Mouse (Mus musculus) forebrain, embryonic 12.5 days (tissue): ENCODE data around the gene Zfp169. TPM values are rescaled to one million over a fixed set of nuclear protein-coding genes. Genes with fewer than 3 reads are reported as not detected.
"Not testable (repeated sequence)": the region's sequence is repeated elsewhere in the genome, so short reads cannot be mapped to it uniquely, and the experiment has no call there.

ENCODE experiments used
- ATAC-seq: fragments of 200-750 bp; cut with Nextera tagmentation; 2 replicates; pipeline ENCODE4 v1.8.0; 2017; ENCODE audit warnings: moderate TSS enrichment; ENCODE audit not compliant: low FRiP score
- H3K27ac ChIP-seq: fragments of 300-500 bp; sonication (generic); 2 replicates; pipeline ENCODE4 v1.5.1; 2016; ENCODE audit warnings: mild to moderate bottlenecking
- H3K27me3 ChIP-seq: fragments of 300-500 bp; sonication (generic); 2 replicates; pipeline ENCODE4 v1.6.1; 2016; ENCODE audit warnings: mild to moderate bottlenecking
- H3K36me3 ChIP-seq: fragments of 300-500 bp; sonication (generic); replicated peaks from 2 replicates; pipeline ENCODE4 v1.6.1; 2016; ENCODE audit warnings: mild to moderate bottlenecking
- H3K4me1 ChIP-seq: fragments of 300-500 bp; sonication (generic); 2 replicates; pipeline ENCODE4 v1.6.1; 2016
- H3K4me2 ChIP-seq: fragments of 300-500 bp; sonication (generic); 2 replicates; pipeline ENCODE4 v1.6.1; 2016; ENCODE audit warnings: mild to moderate bottlenecking, moderate library complexity
- H3K4me3 ChIP-seq: fragments of 300-500 bp; sonication (generic); replicated peaks from 2 replicates; pipeline ENCODE4 v1.5.1; 2016; ENCODE audit warnings: mild to moderate bottlenecking
- H3K9ac ChIP-seq: fragments of 300-500 bp; sonication (generic); 2 replicates; pipeline ENCODE4 v1.6.1; 2016; ENCODE audit warnings: mild to moderate bottlenecking
- H3K9me3 ChIP-seq: fragments of 300-500 bp; sonication (generic); 2 replicates; pipeline ENCODE4 v1.6.1; 2016
- WGBS: fragments of 180-500 bp; shearing (Covaris S2); methylation state at CpG from one replicate; pipeline ENCODE4 v1.1.7; 2016; 5-methylcytosine and 5-hydroxymethylcytosine counted together
- polyA plus RNA-seq: library from polyadenylated mRNA; unstranded; fragments of >200 nt; fragmentation: Nextera tagmentation; extraction: Ambion mirVana; gene quantifications from 2 replicates; pipeline ENCODE4 v1.2.1, GENCODE M21; 2016

The Zfp169 gene
- polyA plus RNA-seq, 1 experiment from 2014 or later = 5.7 TPM

DNA sequence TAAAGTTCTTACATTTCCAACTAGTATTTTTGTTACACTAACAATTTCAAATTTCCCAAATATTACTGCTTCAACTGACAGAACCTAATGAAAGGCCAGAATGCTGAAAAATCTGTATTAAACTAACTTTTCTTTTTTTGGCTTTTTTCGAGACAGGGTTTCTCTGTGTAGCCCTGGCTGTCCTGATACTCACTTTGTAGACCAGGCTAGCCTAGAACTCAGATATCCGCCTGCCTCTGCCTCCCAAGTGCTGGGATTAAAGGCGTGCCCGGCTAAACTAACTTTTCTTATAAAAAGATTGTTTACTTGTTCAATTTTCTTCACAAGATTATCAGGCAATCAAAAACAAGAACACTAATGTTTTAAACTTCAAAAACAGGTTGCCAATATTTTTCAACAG is 31.6 kb upstream of the Zfp169 start:
- Histone ChIP-seq H3K4me3 (peak overlapping the region; percentile 91), H3K9ac (no peak overlapping the region), H3K9me3 (no peaks in the 10 kb centered on the region), H3K27me3 (no peaks in the 10 kb centered on the region), H3K27ac (no peak overlapping the region), H3K4me2 (peak overlapping the region; percentile 74), H3K4me1 (peaks cover 28% of the 10 kb centered on the region), H3K36me3 (no peaks in the 10 kb centered on the region)
- WGBS = 55% methylated on average over 4 of the region's 4 CpGs
- ATAC-seq = no peak

DNA sequence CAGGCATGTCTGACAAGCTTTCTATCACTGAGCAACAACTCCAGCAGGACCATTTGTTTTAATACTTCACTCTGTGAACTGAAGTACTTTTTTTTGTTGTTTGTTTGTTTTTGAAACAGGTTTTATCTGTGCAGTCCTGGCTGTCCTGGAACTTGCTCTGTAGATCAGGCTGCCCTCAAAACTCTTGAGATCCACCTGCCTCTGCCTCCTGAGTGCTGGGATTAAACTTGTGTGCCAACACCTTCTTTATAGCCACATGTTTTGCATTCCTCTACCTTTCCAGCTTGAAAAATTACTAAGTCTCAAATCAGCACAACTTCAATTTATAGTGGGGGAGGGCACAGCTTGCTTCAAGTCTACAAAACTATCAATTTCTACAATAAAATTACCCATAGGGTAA is 31.1 kb upstream of the Zfp169 start:
- peaks cover 28% of the 10 kb centered on the region for H3K4me1 ChIP-seq
- H3K4me2 ChIP-seq = peak overlapping the region; percentile 74
- H3K27me3 ChIP-seq = no peaks in the 10 kb centered on the region
- H3K4me3 ChIP-seq = peak overlapping the region; percentile 91
- H3K9me3 ChIP-seq = no peaks in the 10 kb centered on the region
- ATAC-seq = no peak
- no peak overlapping the region for H3K27ac ChIP-seq
- H3K36me3 ChIP-seq = no peaks in the 10 kb centered on the region
- H3K9ac ChIP-seq = no peak overlapping the region

- 0 out of 2 replicates have a peak overlapping the region, but pooled peaks have one; percentile 21 for H3K4me2 ChIP-seq
- no peak for ATAC-seq
Measured at GRCm38 (mm10) chr13:48540488-48540887, 27.2 kb upstream of the Zfp169 start.

DNA sequence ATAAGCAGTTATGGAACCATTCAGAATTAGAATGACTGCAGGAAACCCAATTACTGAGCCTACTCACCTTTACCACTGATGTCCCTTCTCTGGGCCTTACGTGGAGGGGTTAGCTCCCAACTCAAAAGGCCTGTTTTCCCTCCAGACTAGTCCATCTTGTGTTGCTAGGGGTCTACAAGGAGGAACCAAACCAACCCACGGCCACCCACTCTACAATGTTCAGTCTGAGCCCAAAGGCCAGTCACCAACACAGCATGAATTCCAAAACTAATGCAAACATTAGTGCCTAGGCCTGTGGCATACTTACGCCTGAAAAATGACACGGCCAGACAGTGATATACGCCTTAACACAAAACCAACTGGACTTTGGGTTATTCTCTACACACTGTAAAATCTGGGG is 20.2 kb upstream of the Zfp169 start:
- WGBS = 81% methylated on average over 5 of the region's 5 CpGs
- Histone ChIP-seq H3K27ac (no peak overlapping the region), H3K4me3 (no peak overlapping the region), H3K9ac (no peak overlapping the region), H3K9me3 (no peaks in the 10 kb centered on the region), H3K36me3 (peaks cover 16% of the 10 kb centered on the region), H3K4me1 (no peaks in the 10 kb centered on the region), H3K4me2 (no peak overlapping the region), H3K27me3 (no peaks in the 10 kb centered on the region)
- ATAC-seq = no peak

More at GRCm38 (mm10) chr13:48540488-48540887, 27.2 kb upstream of the Zfp169 start:
- WGBS = 72% methylated on average over 1 of the region's 1 CpGs
- Histone ChIP-seq H3K4me3 (no peak overlapping the region), H3K27me3 (no peaks in the 10 kb centered on the region), H3K4me1 (peaks cover 28% of the 10 kb centered on the region), H3K9me3 (no peaks in the 10 kb centered on the region), H3K27ac (no peak overlapping the region), H3K9ac (no peak overlapping the region), H3K36me3 (peaks cover 12% of the 10 kb centered on the region; the same call in 1 of the 2 replicates)

DNA sequence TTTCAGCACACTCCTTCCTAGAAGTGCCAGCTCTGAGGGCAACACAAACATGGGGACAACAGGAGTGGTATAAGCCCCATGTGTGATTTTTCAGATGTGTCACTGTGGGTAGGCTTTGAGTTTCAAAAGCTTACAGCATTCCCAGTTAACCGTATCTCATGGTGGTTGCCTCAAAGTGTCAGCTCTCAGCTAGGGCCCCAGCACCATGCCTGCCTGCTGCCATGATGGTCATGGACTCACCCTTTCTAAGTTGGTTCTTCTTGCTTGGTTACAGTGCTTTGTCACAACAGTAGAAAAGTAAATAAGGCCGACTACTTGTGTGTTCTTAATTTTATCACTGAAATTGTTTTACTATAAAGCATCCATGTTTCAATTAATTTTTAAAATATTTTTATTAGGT is 18.2 kb upstream of the Zfp169 start:
- no peak for ATAC-seq
- no peaks in the 10 kb centered on the region for H3K9me3 ChIP-seq
- H3K4me3 ChIP-seq = no peak overlapping the region
- H3K4me2 ChIP-seq = no peak overlapping the region
- 80% methylated on average over 2 of the region's 2 CpGs for WGBS
- peaks cover 8% of the 10 kb centered on the region for H3K36me3 ChIP-seq
- H3K4me1 ChIP-seq = peaks cover 4% of the 10 kb centered on the region; the same call in 1 of the 2 replicates
- no peaks in the 10 kb centered on the region for H3K27me3 ChIP-seq
- no peak overlapping the region for H3K9ac ChIP-seq
- H3K27ac ChIP-seq = no peak overlapping the region

DNA sequence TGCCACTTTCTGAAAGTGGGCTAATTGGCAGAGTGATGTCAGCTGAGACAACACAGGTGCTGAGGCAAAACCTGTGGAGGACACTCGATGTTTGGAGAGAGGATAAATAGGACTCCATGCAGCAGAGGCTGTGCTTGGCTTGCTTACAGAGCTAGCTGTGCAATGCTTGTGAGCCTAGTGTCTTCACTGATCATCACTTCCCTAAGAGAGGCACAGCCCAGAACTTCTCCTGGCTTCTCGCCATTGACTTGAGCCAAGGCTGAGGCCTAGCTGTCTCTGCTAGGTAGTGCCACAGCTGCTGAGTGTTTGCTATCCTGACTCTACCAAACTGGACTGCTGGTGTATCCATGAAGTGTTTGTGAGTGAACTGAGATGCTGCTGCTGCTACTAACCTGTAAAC is 17.4 kb upstream of the Zfp169 start:
- H3K9ac ChIP-seq = no peak overlapping the region
- 72% methylated on average over 2 of the region's 2 CpGs for WGBS
- H3K27me3 ChIP-seq = no peaks in the 10 kb centered on the region
- peaks cover 4% of the 10 kb centered on the region; the same call in 1 of the 2 replicates for H3K36me3 ChIP-seq
- ATAC-seq = no peak
- no peak overlapping the region for H3K27ac ChIP-seq
- H3K4me3 ChIP-seq = no peak overlapping the region
- peaks cover 4% of the 10 kb centered on the region; the same call in 1 of the 2 replicates for H3K4me1 ChIP-seq
- H3K4me2 ChIP-seq = no peak overlapping the region
- no peaks in the 10 kb centered on the region for H3K9me3 ChIP-seq

DNA sequence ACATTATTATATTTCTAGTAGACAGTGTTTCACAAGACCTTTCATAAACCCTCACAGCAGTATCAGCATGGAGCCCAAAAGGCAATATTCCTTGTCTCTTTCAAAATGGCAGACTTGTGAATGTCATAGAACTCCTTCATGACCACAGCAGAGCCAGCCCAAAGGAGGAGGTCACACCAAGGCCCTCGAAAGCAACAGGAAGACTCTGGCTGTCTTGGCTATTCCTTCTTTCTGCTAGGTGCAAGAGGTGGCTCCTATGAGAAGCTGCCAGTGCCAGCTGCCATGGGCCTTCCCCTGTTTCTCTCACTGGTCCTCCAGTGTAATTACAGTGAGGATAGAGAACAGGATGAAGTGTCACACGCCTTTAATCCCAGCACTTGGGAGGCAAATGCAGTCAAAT is 15.8 kb upstream of the Zfp169 start:
- Histone ChIP-seq H3K4me3 (no peak overlapping the region), H3K27ac (no peak overlapping the region), H3K36me3 (peaks cover under 1% of the 10 kb centered on the region; the same call in 1 of the 2 replicates), H3K9ac (no peak overlapping the region), H3K4me2 (no peak overlapping the region), H3K27me3 (0 out of 2 replicates have a peak, but pooled peaks cover 4% of the 10 kb centered on the region), H3K4me1 (peaks cover 4% of the 10 kb centered on the region; the same call in 1 of the 2 replicates), H3K9me3 (no peaks in the 10 kb centered on the region)
- 53% methylated on average over 2 of the region's 2 CpGs for WGBS
- no peak for ATAC-seq

DNA sequence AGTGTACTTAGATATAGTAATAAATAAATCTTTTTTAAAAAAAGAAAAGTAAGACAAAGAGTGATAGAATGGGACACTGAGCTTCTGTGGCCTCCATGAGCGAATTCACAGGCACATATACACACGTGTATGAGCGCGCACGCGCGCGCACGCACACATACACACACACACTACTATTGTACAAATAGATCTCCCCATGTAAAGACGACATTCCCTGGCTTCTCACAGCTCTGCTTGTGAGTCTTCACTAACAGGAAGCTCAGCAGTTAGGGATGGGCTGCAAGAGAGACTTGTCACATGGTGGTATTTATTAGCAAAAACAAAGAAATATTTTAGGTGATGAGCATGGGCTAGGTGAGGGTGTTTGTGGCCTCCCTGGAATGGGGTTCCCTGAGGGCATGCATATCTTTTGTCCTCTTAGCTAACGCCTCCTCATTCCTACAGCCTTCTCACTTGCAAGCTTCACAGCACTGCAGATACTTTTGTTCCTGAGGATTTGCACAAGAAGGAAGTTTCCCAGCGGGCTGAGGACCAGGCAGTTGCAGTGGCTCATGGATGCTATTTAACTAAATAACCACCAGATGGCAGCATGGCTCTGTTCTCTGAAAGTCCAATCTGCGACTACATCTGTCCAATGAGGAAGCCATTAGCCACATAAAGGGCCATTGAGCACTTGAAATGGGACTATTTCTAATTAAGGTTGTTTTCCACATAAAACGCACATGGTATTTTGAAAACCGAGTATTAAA is 15.0 kb upstream of the Zfp169 start:
- 55% methylated on average over 15 of the region's 15 CpGs for WGBS
- Histone ChIP-seq H3K27me3 (0 out of 2 replicates have a peak, but pooled peaks cover 4% of the 10 kb centered on the region), H3K4me3 (no peak overlapping the region), H3K27ac (no peak overlapping the region), H3K9me3 (no peaks in the 10 kb centered on the region), H3K4me2 (no peak overlapping the region), H3K4me1 (peaks cover 4% of the 10 kb centered on the region; the same call in 1 of the 2 replicates), H3K36me3 (no peaks in the 10 kb centered on the region), H3K9ac (no peak overlapping the region)
- peak; percentile 64 for ATAC-seq

GRCm38 (mm10) chr13:48525745-48526144 is 12.5 kb upstream of the Zfp169 start:
- Histone ChIP-seq H3K27me3 (0 out of 2 replicates have a peak, but pooled peaks cover 4% of the 10 kb centered on the region), H3K27ac (no peak overlapping the region), H3K4me2 (no peak overlapping the region), H3K9ac (no peak overlapping the region), H3K9me3 (no peaks in the 10 kb centered on the region), H3K4me3 (no peak overlapping the region), H3K4me1 (peaks cover 4% of the 10 kb centered on the region; the same call in 1 of the 2 replicates), H3K36me3 (no peaks in the 10 kb centered on the region)
- ATAC-seq = no peak
- 78% methylated on average over 5 of the region's 5 CpGs for WGBS

- not testable (repeated sequence) for H3K9ac ChIP-seq
Measured at GRCm38 (mm10) chr13:48519122-48519521, 5.9 kb upstream of the Zfp169 start.

DNA sequence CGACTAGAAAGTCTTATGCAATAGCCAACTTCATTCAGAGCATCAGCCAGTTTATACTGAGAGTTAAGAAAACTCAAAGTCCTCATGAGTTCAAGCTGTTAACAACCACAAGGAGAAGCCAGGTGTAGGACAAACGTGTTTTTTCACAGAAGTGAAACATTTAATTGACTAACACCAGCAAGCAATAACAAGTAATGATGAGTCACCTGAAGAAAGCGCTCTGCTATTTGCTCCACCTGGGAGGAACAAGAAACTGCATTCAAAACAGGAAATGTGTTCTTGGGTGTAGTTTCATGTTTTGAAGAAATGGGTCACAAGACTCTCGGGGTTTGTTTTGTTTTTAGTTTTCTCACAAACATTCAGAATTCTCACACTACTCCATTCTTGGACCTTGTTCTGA is 2.6 kb upstream of the Zfp169 start:
- H3K27ac ChIP-seq = no peak overlapping the region
- H3K9ac ChIP-seq = no peak overlapping the region
- H3K4me3 ChIP-seq = no peak overlapping the region
- H3K36me3 ChIP-seq = no peaks in the 10 kb centered on the region
- peaks cover 12% of the 10 kb centered on the region for H3K4me1 ChIP-seq
- H3K9me3 ChIP-seq = no peaks in the 10 kb centered on the region
- H3K27me3 ChIP-seq = no peaks in the 10 kb centered on the region
- H3K4me2 ChIP-seq = no peak overlapping the region
- WGBS = 89% methylated on average over 4 of the region's 4 CpGs
- ATAC-seq = no peak

More at GRCm38 (mm10) chr13:48519122-48519521, 5.9 kb upstream of the Zfp169 start:
- H3K36me3 ChIP-seq, H3K27me3 ChIP-seq, H3K4me3 ChIP-seq, H3K4me1 ChIP-seq, H3K4me2 ChIP-seq, H3K27ac ChIP-seq, H3K9me3 ChIP-seq, ATAC-seq: not testable (repeated sequence)

- Histone ChIP-seq H3K4me1 (peaks cover 9% of the 10 kb centered on the region), H3K9me3 (0 out of 2 replicates have a peak, but pooled peaks cover under 1% of the 10 kb centered on the region), H3K4me3 (no peak overlapping the region), H3K4me2 (no peak overlapping the region), H3K36me3 (peaks cover 23% of the 10 kb centered on the region), H3K27ac (no peak overlapping the region), H3K9ac (no peak overlapping the region), H3K27me3 (no peaks in the 10 kb centered on the region)
- ATAC-seq = no peak
- WGBS = 92% methylated on average over 9 of the region's 9 CpGs
Measured at GRCm38 (mm10) chr13:48508661-48509060, 4.6 kb downstream of the Zfp169 start.

- peaks cover 40% of the 10 kb centered on the region for H3K36me3 ChIP-seq
- H3K4me1 ChIP-seq = peaks cover 10% of the 10 kb centered on the region
- 0 out of 2 replicates have a peak, but pooled peaks cover 5% of the 10 kb centered on the region for H3K9me3 ChIP-seq
- no peak overlapping the region for H3K4me2 ChIP-seq
- WGBS = 69% methylated on average over 5 of the region's 5 CpGs
- no peaks in the 10 kb centered on the region for H3K27me3 ChIP-seq
- no peak overlapping the region for H3K27ac ChIP-seq
- H3K9ac ChIP-seq = no peak overlapping the region
- H3K4me3 ChIP-seq = no peak overlapping the region
- ATAC-seq = no peak
Measured at GRCm38 (mm10) chr13:48502422-48502821, 10.8 kb downstream of the Zfp169 start.
